Mouse (Mus musculus) monocyte, adult 5-6 weeks (primary cell): ENCODE data around the gene C77080. TPM values are rescaled to one million over a fixed set of nuclear protein-coding genes. Genes with fewer than 3 reads are reported as not detected.

ENCODE experiments used
- ATAC-seq: fragments of 153-309, 156-312 bp; replicated peaks from 2 replicates; pipeline ENCODE4 v1.8.0; 2017; ENCODE audit warnings: mild to moderate bottlenecking; ENCODE audit not compliant: low TSS enrichment, insufficient number of reproducible peaks, severe bottlenecking, poor library complexity, low FRiP score
- total RNA-seq: library from RNA; stranded (forward); fragments of 200-1000, 200-491, 200-594 nt; gene quantifications from 3 replicates; pipeline ENCODE4 v1.2.3, GENCODE M21; 2017

Gene C77080
- total RNA-seq, 1 experiment from 2014 or later = 0.57 TPM

DNA sequence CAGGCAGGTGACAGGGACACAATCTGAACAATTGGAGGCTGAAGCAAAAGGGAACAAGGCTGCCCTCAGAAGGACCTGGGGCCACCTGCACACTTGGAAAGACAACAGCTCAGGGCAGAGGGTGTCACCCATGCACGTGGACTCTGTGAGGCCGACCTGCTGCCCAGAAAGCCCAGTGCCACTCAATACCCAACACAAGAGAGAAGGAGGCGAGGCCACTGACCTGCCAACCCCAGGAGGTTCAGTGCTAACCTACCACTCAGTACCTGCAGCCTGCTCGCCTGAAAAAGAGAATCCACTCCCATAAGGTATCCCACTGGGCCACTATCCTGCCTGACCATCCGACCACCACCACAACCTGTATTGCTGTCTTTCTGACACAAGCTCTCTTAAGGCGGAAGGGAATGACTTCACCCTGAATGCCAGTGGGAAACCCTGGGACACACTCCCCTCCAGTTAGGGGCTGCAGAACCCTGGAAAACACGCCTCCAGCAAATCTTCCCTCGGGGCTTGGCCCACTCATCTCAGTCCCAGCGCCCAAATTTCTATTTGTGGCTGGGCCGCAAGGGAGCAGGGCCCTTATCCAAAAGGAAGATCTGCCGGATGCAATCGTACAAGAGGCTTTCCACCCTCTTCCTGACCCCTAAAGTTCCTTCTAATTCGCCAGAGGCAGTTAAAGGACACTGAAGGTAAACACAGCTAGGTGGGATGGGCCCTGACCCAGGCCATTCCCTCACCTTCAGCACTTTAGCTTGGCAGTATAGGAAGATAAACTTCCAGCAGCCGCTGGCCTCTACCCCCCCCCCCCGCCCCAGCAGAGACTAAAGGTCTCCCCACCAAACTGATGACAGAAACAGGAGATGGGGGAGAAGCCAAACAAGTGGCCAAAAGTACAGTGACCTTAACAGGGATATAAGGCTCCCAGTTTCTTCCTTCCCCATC, 14.6 kb downstream of the C77080 start:
- no peak for ATAC-seq

DNA sequence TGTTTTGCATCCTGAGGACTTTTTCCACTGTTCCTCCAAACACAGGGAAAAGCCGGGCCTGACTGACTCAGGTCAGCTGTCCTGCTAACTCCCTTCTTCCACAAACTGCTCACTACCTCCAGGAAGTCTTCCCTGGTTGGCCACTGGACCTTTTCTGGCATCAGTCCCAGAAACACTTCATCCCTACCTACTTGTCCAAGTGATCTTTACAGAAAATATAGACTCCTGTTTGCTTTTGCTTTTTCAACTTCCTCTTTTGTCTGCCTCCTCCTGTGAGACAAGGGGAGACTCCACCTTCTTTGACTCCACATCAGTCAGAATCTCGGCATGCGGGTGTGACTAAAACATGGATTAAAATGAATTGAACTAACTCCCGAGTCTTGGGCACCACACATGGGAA, 16.4 kb downstream of the C77080 start:
- ATAC-seq = no peak

DNA sequence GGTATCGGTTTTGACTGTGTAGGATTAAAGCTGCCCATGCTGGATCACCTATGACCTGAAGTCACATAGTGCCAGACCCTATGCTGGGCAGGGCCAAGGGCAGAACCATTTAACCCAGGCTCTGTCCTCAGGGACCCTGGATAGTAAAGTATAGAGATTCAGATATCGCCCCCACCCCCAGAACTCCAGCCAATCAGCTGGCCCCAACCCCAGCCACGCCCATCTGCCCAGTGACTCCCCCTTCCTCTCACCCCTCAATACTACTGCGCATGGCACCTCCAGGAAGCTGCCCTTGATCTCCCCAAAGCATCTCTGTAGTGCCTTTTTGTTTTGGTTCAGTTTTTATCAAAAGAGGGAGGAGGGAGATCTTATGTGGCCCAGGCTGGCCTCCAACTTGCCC, 18.4 kb downstream of the C77080 start:
- ATAC-seq = no peak

DNA sequence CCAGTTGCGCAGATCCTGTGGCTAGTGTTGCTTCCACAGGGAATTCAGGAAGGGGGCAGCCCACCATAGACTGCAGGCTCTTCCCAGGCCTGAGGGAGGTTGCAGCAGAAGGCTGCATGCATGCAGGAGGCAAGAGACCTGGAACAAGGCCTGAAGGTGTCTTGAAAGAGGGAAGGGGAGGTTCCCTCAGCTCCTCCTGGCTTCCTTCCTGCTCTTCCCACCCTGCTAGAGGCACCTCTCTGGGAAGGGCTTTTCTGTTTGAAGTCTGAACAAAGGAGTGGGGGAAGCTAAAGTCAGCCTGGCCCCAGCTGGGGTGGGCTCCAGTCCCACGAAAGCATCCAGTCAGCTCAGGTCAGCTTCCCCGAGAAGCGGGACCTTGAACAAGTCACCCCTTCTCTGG, 18.9 kb downstream of the C77080 start:
- ATAC-seq = no peak

DNA sequence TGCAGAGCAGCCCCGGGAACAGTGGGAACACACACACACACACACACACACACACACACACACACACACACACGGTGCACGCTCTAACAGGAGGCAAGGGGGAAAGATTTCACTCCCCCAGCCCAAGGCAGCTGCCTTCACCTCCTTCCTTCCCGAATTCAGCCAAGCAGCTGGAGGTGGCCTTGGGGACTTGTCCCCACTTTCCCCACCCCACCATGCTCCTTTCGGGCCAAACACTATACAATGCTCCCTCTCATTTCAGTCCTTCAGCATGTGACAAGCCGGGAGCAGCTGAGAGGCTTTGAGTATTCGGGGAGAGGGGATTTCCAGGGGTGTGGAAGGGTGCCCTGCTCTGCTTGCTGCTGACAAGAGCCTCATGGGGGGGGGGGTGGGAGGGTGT, 19.3 kb downstream of the C77080 start:
- no peak for ATAC-seq

DNA sequence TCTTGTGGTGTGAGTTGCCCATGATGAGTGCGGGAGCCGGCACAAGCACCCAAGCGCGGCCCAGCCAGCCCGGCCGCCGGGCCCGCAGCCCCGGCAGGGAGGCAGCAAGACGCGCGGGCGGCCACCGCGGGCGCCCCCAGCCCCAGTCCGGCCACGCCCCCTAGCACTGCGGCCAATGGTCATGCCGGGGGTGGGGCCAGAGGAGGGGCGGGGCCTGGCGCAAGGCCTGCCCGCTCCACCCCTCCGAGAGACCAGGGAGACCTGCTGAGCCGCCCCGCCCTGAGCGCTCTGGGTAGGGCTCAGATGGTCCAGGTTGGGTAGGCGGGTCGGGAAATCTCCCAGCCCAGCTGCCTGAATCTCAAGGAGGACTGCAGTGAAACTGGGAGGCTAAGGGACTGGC, 22.1 kb downstream of the C77080 start:
- ATAC-seq = no peak

DNA sequence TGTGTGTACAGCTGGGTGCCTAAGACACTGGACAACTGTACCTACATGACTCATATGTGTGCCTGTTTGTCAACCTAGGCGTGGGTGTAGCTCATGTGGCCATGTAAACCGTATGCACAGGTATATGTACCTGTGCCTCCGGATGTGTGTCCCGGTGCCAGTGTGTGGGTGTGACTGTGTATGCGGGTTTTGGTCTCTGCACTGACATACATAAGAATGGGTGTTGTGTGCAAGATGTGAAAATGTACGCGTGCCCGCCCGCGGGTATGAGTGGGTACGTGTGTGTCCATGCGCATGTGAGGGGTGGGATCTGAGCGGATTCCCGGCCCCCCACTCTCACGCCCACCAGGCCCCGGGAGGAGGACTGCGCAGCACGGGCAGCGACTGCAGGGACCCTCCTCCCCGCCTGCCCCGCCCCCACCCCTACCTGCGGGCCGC, 22.6 kb downstream of the C77080 start:
- ATAC-seq = no peak

DNA sequence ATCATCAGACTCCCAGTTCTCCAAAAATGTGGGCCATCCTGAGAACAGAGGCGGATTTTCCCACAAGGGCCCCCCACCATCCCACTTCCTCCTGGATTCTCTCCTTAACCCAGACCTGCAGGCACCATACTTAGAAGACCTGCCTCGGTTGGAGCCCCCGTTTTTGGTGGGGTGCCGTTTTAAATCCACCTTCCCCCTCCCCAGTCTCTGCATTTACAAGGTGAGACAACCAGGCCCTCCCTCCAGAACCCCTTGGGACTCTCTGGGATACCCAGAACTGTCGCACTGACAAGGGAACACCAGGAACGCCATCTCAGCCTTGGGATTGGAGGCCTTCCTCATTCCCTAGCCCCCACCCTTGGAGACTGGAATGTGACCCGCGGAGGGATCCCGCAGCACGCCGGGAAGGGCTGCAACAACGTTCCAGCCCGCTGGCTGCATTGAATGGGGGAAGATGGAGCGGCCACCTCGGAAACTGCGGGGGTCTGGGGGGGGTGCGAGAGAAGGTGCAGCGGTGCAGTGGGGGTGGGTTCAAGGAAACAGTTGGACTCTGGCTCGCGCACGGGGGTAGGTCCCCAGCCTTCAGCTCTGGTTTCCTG, 23.3 kb downstream of the C77080 start:
- no peak for ATAC-seq

DNA sequence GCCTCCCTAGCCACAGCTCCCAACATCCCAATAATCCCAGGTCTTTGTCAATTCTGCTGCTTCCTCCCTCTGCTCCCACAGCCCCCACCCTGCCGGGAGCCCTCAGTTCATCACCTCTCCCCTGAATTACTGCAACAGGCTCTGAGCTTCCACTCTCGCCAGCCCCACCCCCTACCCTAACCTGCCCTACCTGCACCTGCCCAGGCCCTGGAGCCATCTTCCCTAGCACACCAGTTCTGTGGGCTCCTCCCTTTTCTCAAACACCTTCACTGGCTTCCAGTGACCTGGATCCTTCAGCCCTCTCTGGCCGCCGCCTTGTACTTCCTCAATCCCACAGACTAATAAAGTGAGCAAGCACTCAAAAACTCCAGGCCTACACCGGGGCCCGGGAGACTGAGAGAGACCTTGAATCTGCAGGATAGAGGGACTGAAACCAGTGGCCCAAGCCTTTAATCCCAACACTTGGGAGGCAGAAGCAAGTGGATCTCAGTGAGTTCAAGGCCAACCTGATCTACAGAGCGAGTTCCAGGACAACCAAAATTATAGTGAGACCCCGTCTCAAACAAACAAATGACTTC, 24.9 kb downstream of the C77080 start:
- no peak for ATAC-seq

DNA sequence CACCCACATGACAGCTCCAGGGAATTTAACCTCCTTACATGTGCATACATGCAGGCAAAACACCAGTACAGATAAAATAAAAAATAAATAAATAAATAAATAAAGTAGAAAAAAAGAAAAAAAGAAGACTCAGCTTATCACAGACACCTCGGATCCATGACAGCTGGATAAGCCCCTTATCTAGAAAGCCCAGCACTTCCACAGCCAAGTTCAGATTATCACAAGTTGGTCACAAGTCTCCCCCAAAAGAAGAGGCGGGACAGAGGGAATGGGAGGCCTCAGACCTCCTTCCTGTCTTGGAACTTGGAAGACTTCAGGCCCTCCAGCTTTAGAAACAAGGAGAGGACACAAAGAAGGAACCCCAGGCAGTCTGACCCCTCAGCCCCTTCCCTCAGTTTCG, 26.1 kb downstream of the C77080 start:
- no peak for ATAC-seq

DNA sequence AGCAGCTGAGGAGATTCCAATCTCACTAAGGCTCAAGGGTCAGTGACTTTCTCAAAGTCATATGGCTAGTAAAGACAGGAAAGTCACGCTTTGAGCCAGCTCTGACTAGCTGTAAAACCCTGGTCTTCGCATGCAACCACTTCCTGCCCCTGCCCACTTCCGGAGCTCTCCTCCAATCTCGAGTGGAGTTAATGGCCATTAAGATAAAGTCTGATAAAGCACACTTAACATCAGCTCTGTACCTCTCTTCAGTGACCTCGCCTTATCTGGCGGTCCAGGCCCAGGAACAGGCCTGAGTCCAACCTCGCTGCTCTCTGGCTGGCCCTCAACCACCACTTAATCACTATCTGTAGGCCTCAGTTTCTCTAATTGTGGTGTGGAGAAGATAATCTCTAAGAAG, 26.7 kb downstream of the C77080 start:
- ATAC-seq = 0 out of 2 replicates have a peak, but pooled peaks have one; percentile 32

DNA sequence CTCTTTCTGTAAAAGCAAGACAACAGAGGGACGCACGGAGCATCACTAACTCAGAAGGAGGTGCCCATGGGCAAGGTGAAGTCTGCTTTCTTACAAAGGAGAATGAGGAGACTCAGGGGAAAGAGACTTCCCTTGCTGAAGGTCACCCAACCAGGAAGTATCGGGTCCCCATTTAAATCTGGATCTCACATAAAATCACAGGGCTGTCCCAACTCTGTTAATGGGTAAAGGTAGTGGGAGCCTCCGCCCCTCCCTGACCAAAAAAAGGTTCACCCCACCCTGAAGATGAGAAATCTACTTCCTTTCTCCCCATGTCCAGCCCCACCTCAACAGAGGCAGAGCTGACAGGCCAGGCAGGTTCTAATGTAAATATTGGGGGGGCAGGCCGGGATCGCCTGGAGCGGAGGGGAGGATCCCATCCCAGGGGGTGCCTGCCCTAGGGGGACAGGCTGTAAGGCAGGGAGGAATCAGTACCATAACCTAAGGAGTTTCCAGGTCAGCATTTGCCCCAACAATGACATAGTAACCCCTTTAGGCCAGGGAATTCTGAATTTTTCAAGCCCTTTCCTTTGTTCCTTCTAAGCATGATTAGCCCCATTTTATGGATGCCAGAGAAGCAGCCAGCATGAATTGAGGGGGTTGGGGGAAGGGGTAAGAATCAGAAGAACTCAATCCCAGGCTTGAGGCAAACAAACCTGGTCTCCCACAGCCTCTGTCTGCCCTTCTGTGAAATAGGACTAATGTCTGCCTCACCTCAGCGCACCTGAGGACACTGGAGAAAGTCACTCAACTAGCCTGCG, 28.4 kb downstream of the C77080 start:
- no peak for ATAC-seq

DNA sequence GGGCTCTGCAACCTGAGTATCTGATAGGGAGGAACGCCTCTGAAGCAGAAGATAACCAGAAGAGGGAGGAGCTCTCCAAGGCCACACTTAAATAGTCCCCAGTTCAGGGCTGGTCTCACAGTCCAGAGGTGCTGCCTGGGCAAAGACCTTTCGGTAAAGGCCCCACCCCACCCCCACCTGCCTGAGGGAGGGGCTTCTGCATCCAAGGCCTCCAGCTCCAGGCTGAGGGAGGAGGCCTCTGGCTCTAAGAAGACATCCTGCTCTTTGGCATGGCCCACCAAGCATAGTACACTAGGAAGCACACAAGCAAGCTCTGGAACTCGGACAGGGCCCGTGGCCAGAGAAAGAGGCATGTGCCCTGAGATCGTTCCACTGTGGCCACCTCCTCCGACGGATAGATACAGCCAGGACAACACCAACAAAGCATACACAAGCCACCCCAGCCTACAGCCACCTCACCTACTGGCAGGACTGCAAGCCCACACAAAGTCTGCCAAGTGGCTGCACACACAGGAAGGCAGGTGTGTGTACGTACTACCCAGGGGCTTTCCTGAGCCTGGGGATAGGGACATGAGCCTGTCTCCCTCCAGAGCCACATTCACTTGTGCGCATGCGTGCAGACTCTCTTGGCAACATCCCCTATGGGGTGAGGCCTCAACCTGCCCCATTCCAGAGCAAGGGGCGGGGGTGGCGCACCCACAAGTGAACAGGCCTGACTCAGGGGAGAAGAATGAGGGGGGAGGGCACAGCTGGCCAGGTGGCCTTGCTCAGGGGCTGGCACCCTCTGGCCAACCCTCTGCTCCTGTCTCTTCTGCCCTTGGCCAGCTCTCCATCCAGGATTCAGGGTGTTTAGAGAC, 29.4 kb downstream of the C77080 start:
- no peak for ATAC-seq

DNA sequence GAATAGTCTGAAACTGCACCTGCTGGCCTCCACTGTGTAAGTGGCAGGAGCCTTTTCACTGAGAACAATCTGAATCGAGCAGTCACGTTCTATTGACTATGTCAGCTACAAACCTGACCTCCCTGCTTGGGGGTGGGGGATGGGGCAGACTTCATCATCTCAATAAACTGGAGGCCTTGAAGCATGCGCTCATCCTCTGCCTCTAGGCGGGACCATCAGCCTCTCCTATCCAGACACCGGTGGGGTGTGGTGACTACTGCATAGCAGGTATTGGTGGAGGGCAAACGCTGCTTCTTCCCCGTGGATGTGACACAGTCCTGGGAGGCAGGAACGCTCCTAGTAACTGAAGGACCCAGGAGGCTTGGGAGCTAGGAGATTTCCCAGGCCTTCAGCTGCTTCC, 30.3 kb downstream of the C77080 start:
- ATAC-seq = no peak

DNA sequence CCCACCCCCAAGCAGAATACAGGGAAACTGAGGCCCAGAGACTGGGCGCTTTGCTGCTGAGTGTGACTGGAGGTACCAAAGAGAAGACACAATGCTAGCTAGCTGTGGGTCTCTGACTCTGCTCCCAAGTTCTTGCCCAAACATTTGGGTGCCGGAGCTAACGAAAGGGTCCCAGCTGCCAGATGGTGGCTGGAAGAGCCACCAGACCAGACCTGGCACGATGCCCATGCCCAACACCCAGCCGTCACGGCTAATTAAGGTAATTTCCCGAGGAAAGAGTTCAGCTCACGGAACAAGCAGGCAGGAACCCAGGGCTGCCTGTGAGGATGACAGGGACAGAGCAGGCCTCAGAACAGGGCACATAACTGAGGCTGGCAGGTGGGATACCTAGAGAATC, 33.2 kb downstream of the C77080 start:
- no peak for ATAC-seq

DNA sequence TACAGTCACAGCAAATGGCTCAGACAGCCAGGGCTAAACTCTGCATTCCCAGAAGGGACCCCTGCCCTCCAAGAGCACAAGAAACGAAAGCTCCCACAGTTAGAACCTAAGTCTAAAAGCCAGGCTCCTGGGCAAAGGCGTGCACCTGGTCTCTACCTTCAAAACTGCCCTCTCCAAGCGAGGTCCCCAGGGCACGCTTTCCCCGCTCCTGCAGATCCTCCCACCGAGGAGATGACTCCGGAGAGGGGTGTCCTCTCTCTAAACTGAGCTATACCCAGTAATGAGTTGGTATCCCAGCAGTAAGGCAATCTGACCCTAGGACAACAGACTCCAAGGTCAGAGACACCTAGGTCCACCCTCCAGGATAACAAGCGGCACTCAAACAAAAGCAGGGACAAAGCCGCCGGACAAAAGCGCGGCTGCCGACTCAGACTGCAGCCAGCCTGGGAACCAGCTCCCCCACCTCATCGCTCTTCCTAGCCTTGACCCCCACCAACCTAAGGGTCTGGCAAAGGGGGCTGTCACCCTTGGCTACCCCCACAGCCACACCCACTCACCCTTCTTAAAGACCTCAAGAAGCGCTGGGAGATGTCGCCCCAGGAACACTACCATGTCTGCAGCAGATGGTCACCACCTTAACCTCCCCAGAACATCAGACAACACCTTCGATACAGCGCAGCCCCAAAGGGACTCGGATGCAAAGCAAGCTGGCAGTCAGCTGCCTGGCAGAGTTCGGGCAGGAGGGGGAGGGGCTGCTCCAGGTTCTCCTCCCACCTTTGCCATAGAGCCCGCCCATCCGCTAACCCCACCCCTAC, 33.8 kb downstream of the C77080 start:
- ATAC-seq = no peak

DNA sequence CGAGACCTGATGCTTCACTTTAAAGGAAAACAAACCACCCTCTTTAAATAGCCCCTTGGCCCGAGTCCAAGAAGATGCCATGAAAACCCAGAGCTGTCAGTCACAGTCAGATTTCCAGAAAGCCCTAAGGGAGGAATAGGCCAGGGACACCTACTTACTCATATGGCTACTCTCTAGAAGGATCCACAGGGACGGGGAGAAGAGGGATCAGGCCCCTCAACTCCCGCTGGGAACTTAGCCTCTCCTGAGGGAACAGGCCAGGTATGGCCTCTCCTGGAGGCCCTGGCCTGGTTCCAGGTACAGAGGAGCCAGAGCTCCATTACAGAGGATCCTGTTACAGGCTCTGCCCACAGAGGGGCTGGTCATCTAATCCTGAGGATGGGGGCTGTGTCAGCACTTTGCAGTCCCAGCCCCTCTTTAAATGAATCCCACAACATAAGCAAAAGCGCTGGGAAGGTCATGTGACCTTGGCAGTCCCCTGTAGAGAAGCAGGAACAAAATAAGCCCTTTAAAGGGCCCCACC, 34.7 kb downstream of the C77080 start:
- ATAC-seq = no peak
